Mouse (Mus musculus) ES-Bruce4 (cell line): ENCODE results near the gene Tmem14a.

ENCODE experiments used
- CTCF ChIP-seq: IDR thresholded peaks from one replicate; pipeline ENCODE4 v1.8.1; 2011; ENCODE audit warnings: low read depth, low read length
- EP300 ChIP-seq: IDR thresholded peaks from 2 replicates; pipeline ENCODE4 v1.6.1; 2011; ENCODE audit warnings: low read depth, low read length; ENCODE audit not compliant: insufficient read depth

DNA sequence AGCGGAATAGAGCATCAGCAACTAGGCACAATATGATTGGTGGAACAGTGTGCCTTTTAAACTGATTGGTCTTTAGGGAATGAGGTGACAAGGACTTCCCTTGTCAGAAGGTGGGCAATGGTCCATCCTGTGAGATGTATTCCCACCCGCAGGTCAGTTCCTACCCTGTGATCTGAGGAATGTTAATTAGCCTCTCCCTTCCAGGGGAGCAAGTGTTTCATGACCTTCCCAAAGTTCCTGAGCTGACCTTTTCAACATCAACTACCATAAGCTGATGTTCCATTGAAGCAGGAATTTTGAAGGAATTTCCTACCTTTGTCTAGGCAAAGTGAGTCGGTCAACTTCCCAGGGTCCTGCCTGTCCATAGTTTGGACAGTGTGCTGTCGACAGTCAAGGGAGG, 35.5 kb downstream of the Tmem14a start:
- TF ChIP-seq CTCF (no peak), EP300 (no peak)
